Mouse (Mus musculus): ENCODE measurements around the gene Gm20388.

DNA sequence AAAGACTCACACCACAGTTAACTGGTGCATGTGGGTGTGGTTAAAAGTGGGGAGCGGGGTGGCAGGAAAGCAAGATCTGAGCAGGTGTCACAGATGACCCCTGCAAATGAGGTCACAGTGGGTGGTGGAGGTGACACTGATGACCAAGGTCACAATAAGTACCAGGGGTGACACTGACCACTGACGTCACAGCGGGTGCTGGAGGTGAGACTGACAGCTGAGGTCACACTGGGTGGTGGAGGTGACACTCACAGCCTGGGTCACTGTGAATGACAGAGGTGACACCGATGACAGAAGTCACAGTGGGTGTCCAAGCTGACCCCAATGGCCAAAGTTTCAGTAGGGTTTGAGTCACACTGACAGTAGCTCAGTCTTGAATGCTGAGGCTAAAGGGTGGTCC is 876.1 kb downstream of the Gm20388 start:
- TF ChIP-seq EP300 (optimal IDR thresholded peaks at IDR 0.05) = no peak
- no peak for TF ChIP-seq CTCF (IDR thresholded peaks at IDR 0.05; ENCODE audit: low read depth)
